Mouse (Mus musculus) forelimb bud, embryonic 11.5 days (tissue): ENCODE data around the gene Pdzd8.

Experiments used
- DNase-seq: peaks from one replicate; pipeline ENCODE4 v3.0.0-alpha.2; 2012; ENCODE audit warnings: low read depth, low spot score

Pdzd8 gene

DNA sequence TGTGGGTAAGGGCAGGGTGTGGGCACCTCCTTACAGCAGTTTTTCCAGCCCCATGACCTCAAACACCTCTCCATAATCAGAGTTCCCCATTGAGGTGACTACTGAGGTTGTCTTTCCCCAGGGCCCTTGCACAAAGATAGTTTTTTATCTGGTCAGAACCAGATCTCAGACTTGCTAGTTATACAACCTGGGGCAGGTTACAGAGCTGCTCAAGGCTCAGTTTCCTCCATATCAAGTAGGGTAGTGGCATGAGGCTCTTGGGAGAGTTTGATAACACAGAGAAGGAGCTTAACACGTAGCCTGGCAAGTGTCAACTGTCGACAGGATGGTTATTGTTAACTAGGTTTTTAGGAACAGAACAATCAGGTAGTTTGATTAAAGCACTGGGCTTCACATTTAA lies 9.3 kb upstream of the Pdzd8 start:
- no peak for DNase-seq

- no peak for DNase-seq
Measured at GRCm38 (mm10) chr19:59352760-59353159, 7.2 kb upstream of the Pdzd8 start.

DNA sequence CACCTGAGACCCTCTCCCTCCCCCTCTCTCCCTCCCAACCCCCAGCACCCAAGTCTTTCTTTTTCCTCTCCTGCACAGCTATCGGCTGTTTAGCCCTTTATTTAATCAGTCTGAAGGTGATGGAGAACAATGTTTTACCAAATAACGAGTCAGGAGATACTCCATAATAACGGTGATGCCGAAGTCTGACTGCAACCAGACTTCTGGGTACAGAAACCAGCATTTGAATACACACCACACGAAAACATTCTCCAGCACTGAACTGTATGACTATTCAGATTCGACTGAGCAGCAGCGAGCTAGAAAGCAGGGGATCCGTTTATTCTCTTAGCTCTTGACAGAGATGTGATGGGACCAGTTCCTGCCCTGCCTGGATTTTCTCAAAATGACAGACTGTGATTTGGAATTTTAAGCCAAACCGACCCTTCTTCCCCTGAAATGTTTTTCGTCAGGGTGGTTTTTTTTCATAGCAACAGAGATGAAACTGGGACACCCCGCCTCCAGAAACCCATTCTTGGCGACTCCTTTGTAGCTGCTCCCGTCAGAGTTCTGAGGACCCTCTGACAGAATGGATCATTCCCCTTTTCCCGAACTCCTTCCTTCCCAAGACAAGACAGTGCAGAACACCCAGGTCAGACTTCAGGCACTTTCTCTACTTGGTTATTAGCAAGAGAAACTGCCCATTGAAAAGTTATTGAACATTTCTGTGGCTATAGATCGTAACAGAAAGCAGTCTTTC lies 5.7 kb upstream of the Pdzd8 start:
- DNase-seq: no peak

DNA sequence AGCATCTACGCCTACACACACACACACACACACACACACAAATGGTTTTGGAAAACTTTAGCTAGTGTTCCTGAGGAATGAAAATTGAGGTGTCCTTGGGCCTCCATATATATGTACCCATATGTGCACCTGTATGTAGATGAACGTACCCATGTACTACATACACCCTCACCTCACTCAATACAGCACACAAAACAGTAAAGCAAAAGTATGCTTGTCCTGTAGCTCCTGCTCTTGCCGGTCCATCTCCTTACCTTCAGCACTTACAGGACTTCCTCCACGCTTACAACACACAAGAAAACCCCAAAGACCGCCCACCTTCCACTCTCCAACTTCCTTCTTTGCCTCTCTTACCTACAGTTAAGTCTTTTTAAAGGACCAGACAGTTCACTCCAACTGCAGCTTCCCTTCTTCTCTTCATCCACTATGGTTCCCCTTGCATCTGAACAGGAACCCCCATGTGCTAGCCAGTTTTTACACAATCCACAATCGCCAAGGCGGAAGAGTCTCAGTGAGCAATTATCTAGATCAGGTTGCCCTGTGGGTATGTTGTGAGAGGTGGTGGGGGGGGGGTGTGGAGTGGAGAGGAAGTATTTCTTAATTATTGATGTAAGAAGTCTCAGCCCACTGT lies 4.8 kb upstream of the Pdzd8 start:
- no peak for DNase-seq

DNA sequence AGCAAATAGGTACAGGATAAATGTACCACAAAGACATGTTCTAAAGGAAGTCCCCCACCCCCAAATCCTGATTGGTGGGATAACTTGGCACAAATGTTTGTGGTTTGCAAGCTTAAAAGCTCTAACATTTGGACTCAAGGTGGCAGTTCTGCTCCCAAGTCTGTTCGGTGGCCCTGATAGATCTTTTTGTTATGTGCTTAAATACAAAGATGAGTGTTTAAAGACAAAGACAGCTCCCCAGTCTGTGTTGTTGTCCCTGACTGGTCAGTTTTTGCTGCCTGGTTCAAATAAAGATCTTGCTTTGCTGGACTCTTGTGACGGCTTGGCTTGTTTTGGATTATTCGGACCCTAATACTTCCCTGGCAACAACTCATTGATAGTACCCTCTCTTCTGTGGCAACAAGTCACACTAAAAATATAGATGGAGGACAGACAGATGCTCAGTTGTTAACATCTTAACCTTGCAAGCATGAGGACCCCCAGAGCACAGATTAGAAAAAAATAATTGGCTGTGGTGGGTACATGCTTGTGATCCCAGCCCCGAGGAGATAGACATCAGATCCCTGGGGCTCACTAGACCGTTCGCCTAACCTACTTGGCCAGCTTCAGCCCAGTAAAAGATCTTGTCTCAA lies 3.9 kb upstream of the Pdzd8 start:
- no peak for DNase-seq

GRCm38 (mm10) chr19:59346325-59346724 lies 745 bp upstream of the Pdzd8 start:
- DNase-seq: peak; percentile 16

DNA sequence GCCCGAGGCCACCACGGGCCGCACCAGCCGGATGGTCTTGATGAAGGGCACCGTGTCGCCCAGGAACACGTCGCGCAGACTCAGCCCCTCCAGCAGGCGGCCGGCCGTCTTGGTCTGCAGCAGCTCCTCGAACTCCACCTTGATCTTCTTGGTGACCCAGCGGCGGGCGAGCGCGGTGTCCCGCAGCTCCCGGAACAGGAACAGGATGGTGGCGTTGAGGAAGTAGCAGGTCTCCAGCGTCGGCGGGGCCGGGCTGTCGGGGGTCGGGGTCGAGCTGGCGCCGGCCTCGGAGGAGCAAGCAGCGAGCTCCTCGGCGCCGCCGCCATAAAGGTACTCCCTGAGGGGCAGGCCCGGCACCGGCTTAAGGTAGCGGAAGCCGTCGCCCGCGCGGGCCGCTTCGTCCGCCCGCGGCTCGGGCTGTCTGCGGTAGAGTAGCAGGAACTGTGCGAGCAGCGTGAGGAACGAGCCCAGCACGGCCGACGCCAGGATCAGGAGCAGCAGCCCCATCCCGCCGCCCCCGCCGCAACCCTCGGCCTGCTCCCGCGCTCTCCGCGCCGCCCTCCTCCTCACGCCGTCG lies 411 bp downstream of the Pdzd8 start:
- peak; percentile 31 for DNase-seq

GRCm38 (mm10) chr19:59344304-59344711 lies 1.3 kb downstream of the Pdzd8 start:
- DNase-seq: no peak

- DNase-seq: no peak
Measured at GRCm38 (mm10) chr19:59342964-59343363, 2.6 kb downstream of the Pdzd8 start.

- DNase-seq: no peak
Measured at GRCm38 (mm10) chr19:59339908-59340307, 5.7 kb downstream of the Pdzd8 start.

- no peak for DNase-seq
Measured at GRCm38 (mm10) chr19:59337872-59338681, 7.5 kb downstream of the Pdzd8 start.

DNA sequence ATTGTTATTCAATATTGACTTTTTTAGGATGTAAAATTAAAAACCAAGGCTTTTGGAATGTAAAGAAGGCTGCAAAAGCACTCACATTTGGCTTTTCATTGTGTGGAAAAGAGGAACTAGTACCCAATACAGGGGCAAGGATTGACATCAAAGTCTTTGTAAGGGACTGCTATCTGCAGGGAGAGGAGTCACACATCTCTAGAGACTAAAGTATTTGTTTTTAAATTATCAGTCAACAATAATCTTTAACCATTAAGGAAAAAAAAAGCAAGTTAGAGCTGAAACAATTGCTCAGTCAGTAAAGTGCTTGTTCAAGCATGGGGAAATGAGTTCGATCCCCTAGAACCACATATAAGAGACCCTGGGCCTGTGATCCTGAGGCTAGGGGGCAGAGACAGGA lies 8.9 kb downstream of the Pdzd8 start:
- DNase-seq: no peak

DNA sequence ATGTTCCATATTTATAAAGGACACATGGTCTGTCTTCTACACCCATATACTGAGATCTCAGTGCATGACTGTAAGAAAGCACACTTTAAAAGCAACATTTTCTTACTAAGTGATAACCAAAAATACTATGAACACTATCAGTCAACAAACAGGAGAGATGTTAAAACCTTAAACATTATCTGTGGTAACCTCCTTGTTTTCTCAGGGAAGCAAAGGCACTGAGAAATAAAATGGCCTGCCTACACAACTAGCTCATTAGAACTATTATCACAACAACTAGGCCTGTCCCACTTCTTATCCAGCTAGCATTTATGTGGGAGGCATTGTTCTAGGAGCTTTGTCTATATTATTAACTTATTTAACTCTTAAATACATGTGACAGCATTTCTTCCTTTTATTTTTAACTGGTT lies 14.8 kb downstream of the Pdzd8 start:
- no peak for DNase-seq

DNA sequence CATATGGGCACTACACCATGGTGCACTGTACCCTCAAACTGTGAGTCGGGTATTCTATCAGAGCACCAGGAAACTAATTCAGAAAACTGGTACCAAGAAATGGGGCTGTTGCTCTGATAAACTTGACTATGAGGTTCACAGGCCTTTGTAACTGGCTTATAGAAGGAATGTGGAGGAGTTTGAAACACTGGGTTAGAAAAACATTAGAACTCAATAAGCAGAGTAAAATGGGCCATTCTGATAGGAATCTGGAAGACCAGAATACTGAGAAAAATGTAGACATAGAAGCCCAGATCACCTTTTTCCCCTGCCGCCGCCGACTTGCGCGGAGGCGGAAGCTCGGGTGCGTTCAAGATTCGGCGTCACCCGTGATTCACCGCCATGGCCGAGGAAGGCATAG lies 23.6 kb downstream of the Pdzd8 start, which contains the start of gene Rps12-ps3:
Gene Rps12-ps3 (plus strand): TSS at position 301 of the 400 bp plus-strand sequence.
- no peak for DNase-seq

DNA sequence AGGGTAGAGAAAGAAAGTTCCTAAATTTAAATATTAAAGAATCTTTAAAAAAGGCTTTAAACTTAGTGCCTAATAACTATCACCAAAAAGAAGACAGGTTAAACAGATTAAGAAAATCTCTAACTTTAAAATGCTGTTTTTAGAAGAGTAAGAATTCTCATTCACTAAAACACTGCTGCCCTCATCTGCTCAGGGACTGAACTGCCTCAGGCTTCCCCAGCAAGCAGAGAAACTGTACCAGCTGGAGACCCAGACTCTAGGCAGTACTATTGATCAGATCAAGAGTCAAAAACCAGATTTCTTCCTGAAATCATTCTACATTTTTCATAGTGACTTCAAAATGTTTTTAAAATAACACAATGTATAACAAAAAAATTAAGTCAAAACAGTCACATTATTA lies 29.0 kb downstream of the Pdzd8 start:
- no peak for DNase-seq

- no peak for DNase-seq
Measured at GRCm38 (mm10) chr19:59315308-59315707, 30.3 kb downstream of the Pdzd8 start.

GRCm38 (mm10) chr19:59292183-59292839 lies 53.3 kb downstream of the Pdzd8 start:
- no peak for DNase-seq

DNA sequence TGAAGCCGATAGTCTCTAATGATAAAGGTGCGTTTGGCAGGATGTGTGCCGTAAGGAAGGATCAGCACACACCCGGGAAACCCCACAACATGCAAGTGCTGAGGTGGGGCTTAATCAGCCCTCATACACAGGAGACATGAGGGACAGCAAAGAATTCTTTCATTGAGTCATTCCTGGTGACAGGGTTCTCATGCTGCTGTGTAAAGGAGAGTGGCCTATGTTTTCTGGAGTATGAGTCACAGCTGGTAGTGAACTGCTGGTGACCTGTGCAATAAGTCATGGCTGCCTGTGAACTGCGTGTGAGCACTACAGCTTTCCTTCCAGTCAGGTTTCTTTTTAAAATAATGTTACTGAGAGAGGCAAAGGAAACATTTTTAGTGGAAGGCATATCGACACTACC lies 55.8 kb downstream of the Pdzd8 start:
- no peak for DNase-seq

- DNase-seq: no peak
Measured at GRCm38 (mm10) chr19:59289042-59289441, 56.5 kb downstream of the Pdzd8 start.

DNA sequence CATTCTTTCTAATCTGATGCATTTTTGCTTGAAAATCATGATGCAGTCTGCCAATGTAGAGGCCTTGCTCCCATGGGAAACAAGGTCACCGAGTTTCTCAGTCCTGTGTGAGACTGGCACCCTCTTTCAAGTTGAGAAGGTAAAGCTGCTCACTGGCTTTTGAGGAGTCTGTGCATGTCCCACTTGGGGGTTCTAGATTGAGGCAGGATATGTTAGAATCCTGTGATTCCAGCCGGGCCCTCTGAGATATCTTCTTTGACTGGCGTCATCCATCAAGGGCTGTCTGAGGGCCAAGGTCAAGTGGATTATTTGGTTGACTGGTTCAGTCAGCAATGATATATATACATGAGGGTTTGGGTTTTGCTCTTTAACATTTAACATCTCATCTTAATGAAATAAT lies 63.6 kb downstream of the Pdzd8 start:
- no peak for DNase-seq

DNA sequence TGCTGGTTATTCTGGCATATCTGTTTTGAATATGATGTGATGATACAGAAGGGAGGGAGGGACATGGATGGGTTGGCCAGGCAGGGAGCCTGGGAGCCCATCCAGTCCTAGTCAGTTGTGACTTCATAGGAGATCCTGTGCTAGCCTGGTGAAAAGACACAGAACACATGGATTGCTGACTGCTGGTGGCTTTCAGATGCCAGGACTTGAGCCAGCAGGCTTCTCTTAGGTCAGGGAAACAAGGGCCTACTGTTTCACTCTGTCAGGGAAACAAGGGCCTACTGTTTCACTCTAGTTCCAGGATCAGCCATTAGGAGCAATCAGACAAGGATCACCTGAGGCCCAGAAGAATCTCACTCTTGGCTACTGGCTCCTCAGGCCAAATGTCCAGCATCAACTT lies 64.7 kb downstream of the Pdzd8 start:
- DNase-seq: peak; percentile 26
